Mouse (Mus musculus) frontal cortex, adult 2 months (tissue): ENCODE measurements around the gene Scgb1b30. TPM values are rescaled to one million over a fixed set of nuclear protein-coding genes. Genes with fewer than 3 reads are reported as not detected.
"Not testable (repeated sequence)": the region's sequence is repeated elsewhere in the genome, so short reads cannot be mapped to it uniquely, and the experiment has no call there.

Source experiments
- DNase-seq, 2 experiments: peaks; one replicate each; pipeline ENCODE4 v3.0.0; 2022; ENCODE audit warnings: low spot score in 1 of 2; ENCODE audit errors: extremely low spot score in 1 of 2
- polyA plus RNA-seq: library from polyadenylated mRNA; depleted of rRNA; stranded (reverse); fragments of >200 nt; gene quantifications from 2 replicates; pipeline ENCODE4 v1.2.3, GENCODE M21; 2012; rRNA removed

Scgb1b30 gene
- not detected in 2 replicates for polyA plus RNA-seq

- DNase-seq, result no peak
These were observed at the start of gene Scgb1b30 for GRCm38 (mm10) chr7:34094911-34095481. TSS of gene Scgb1b30 (plus strand) at chr7:34095431.

GRCm38 (mm10) chr7:34068132-34068531 lies 27.1 kb upstream of the Scgb1b30 start:
- not testable (repeated sequence) for DNase-seq

GRCm38 (mm10) chr7:34100002-34100401 lies 4.8 kb downstream of the Scgb1b30 start:
- no peak for DNase-seq

GRCm38 (mm10) chr7:34101276-34101675 lies 6.0 kb downstream of the Scgb1b30 start:
- no peak for DNase-seq

GRCm38 (mm10) chr7:34109190-34109589 lies 14.0 kb downstream of the Scgb1b30 start:
- DNase-seq, result no peak

GRCm38 (mm10) chr7:34116601-34117000 lies 21.4 kb downstream of the Scgb1b30 start:
- no peak for DNase-seq

GRCm38 (mm10) chr7:34120636-34121035 lies 25.4 kb downstream of the Scgb1b30 start:
- not testable (repeated sequence) for DNase-seq

- peak in 1 of 2 experiments; percentile 48 for DNase-seq
These were observed 27.9 kb downstream of the Scgb1b30 start for GRCm38 (mm10) chr7:34122987-34123720.

GRCm38 (mm10) chr7:34125346-34125745 lies 30.1 kb downstream of the Scgb1b30 start:
- no peak for DNase-seq

GRCm38 (mm10) chr7:34126291-34126690 lies 31.1 kb downstream of the Scgb1b30 start:
- no peak for DNase-seq

GRCm38 (mm10) chr7:34131118-34131517 lies 35.9 kb downstream of the Scgb1b30 start:
- DNase-seq, result no peak

GRCm38 (mm10) chr7:34131959-34132354 lies 36.7 kb downstream of the Scgb1b30 start:
- DNase-seq, result no peak

GRCm38 (mm10) chr7:34132355-34133079 lies 37.3 kb downstream of the Scgb1b30 start:
- DNase-seq, result no peak

GRCm38 (mm10) chr7:34133117-34133762 lies 38.0 kb downstream of the Scgb1b30 start, which contains the start of gene Wtip:
TSS of gene Wtip (minus strand) at chr7:34133268.
- peak in 1 of 2 experiments; percentile 48 for DNase-seq

GRCm38 (mm10) chr7:34134336-34134735 lies 39.1 kb downstream of the Scgb1b30 start:
- DNase-seq, result no peak

GRCm38 (mm10) chr7:34139493-34139892 lies 44.3 kb downstream of the Scgb1b30 start:
- DNase-seq, result no peak

- peak; percentile 14 to 53 for DNase-seq
These were observed 45.9 kb downstream of the Scgb1b30 start for GRCm38 (mm10) chr7:34141123-34141522.

- DNase-seq, result no peak
These were observed 52.0 kb downstream of the Scgb1b30 start for GRCm38 (mm10) chr7:34147193-34147592.
